Mouse (Mus musculus): ENCODE data around the gene Dync1li1. TPM values are rescaled to one million over a fixed set of nuclear protein-coding genes. Genes with fewer than 3 reads are reported as not detected.

Dync1li1 gene
- polyA plus RNA-seq, 1 experiment: 41.1 TPM

- Histone ChIP-seq H3K79me3 (ENCODE audit: low read depth) (no peaks in the 10 kb centered on the region), H3ac (ENCODE audit: control insufficient read depth, insufficient read length, low read depth) (no peak overlapping the region), H3K4me3 (ENCODE audit: insufficient read depth, poor library complexity, severe bottlenecking) (no peak overlapping the region), H3K27me3 (ENCODE audit: control insufficient read depth, insufficient read depth, insufficient read length) (no peaks in the 10 kb centered on the region), H3K36me3 (ENCODE audit: control insufficient read depth, insufficient read depth) (no peaks in the 10 kb centered on the region), H3K79me2 (ENCODE audit: control insufficient read depth, insufficient read depth) (no peaks in the 10 kb centered on the region)
- TF ChIP-seq FOSL1 (IDR thresholded peaks at IDR 0.05; ENCODE audit: insufficient read depth, low read length, poor library complexity, severe bottlenecking): no peak
- no peak for TF ChIP-seq MAX (IDR thresholded peaks at IDR 0.05)
- no peak for TF ChIP-seq USF1 (IDR thresholded peaks at IDR 0.05; ENCODE audit: low read depth)
- no peak for TF ChIP-seq MYOD1 (IDR thresholded peaks at IDR 0.05; ENCODE audit: control insufficient read depth, insufficient read length, low read depth)
These were observed 8.1 kb upstream of the Dync1li1 start for GRCm38 (mm10) chr9:114680531-114680930.

DNA sequence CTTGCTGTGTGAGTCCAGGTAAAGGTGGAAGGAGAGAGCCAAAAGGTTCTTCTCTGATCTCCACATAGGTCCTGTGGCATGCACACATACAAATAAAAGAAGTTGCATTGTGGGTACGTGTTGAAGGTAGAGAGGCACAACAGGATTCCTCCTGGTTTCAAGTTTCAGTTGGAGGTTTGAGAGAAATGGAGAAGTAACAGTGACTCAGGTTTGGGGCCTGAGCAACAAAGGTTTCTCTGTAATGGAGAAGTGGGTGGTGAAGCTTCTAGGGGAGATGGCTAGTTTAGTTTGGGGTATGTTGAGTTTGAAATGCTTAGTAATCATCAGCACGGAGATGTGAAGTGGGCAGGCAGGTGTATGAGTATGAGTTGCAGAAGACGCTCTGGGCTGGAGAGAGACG is 6.4 kb upstream of the Dync1li1 start:
- no peak overlapping the region for H3K4me3 ChIP-seq (ENCODE audit: insufficient read depth, poor library complexity, severe bottlenecking)
- no peak for TF ChIP-seq CEBPB (IDR thresholded peaks at IDR 0.05; ENCODE audit: low read depth)
- TF ChIP-seq MYOG (IDR thresholded peaks at IDR 0.05; ENCODE audit: control insufficient read depth, extremely low read depth, insufficient read length): no peak
- TF ChIP-seq CTCF (IDR thresholded peaks at IDR 0.05; ENCODE audit: control insufficient read depth, insufficient read depth, insufficient read length): no peak
- TF ChIP-seq MAX (IDR thresholded peaks at IDR 0.05): no peak
- no peak for TF ChIP-seq MYOD1 (IDR thresholded peaks at IDR 0.05; ENCODE audit: control insufficient read depth, insufficient read length, low read depth)
- TF ChIP-seq FOSL1 (IDR thresholded peaks at IDR 0.05; ENCODE audit: insufficient read depth, low read length, poor library complexity, severe bottlenecking): no peak
- H3K36me3 ChIP-seq (ENCODE audit: control insufficient read depth, insufficient read depth): no peaks in the 10 kb centered on the region
- H3ac ChIP-seq (ENCODE audit: control insufficient read depth, insufficient read length, low read depth): no peak overlapping the region
- H3K27me3 ChIP-seq (ENCODE audit: control insufficient read depth, insufficient read depth, insufficient read length): no peaks in the 10 kb centered on the region
- no peaks in the 10 kb centered on the region for H3K79me2 ChIP-seq (ENCODE audit: control insufficient read depth, insufficient read depth)
- no peaks in the 10 kb centered on the region for H3K79me3 ChIP-seq (ENCODE audit: low read depth)

GRCm38 (mm10) chr9:114686245-114686644 is 2.3 kb upstream of the Dync1li1 start:
- no peak overlapping the region for H3K4me3 ChIP-seq (ENCODE audit: insufficient read depth, poor library complexity, severe bottlenecking)
- H3K27me3 ChIP-seq (ENCODE audit: control insufficient read depth, insufficient read depth, insufficient read length): no peaks in the 10 kb centered on the region
- no peak for TF ChIP-seq CEBPB (IDR thresholded peaks at IDR 0.05; ENCODE audit: low read depth)
- TF ChIP-seq USF1 (IDR thresholded peaks at IDR 0.05; ENCODE audit: low read depth): no peak
- no peak for TF ChIP-seq FOSL1 (IDR thresholded peaks at IDR 0.05; ENCODE audit: insufficient read depth, low read length, poor library complexity, severe bottlenecking)
- TF ChIP-seq MAX (IDR thresholded peaks at IDR 0.05): no peak
- TF ChIP-seq MYOG (IDR thresholded peaks at IDR 0.05; ENCODE audit: control insufficient read depth, extremely low read depth, insufficient read length): no peak
- TF ChIP-seq MYOD1 (IDR thresholded peaks at IDR 0.05; ENCODE audit: control insufficient read depth, insufficient read length, low read depth): no peak
- H3K79me2 ChIP-seq (ENCODE audit: control insufficient read depth, insufficient read depth): peaks cover 25% of the 10 kb centered on the region
- H3ac ChIP-seq (ENCODE audit: control insufficient read depth, insufficient read length, low read depth): no peak overlapping the region
- peaks cover 17% of the 10 kb centered on the region for H3K79me3 ChIP-seq (ENCODE audit: low read depth)
- peaks cover 7% of the 10 kb centered on the region for H3K36me3 ChIP-seq (ENCODE audit: control insufficient read depth, insufficient read depth)

DNA sequence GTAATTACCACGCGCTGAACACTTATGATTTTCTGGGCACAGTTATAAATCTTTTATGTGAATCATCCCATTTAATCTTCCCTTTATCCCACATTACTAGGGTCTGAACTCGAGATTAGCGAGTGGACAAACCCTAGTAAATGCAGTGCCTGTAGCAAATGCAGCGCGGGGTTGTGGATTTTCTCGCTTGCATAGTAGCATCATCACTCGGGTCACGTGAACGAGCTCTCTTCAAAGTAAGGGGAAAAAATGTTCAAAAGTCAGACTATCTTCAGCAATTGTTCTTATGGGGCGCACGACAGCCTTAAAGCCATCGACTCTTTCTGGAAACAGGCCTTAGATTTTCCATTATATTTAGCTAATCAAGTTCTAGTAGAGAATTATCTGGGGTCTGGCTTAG is 951 bp upstream of the Dync1li1 start:
- peaks cover 36% of the 10 kb centered on the region for H3K79me2 ChIP-seq (ENCODE audit: control insufficient read depth, insufficient read depth)
- H3K79me3 ChIP-seq (ENCODE audit: low read depth): peaks cover 26% of the 10 kb centered on the region
- H3K4me3 ChIP-seq (ENCODE audit: insufficient read depth, poor library complexity, severe bottlenecking): peak overlapping the region; percentile 6
- H3K36me3 ChIP-seq (ENCODE audit: control insufficient read depth, insufficient read depth): peaks cover 9% of the 10 kb centered on the region
- no peaks in the 10 kb centered on the region for H3K27me3 ChIP-seq (ENCODE audit: control insufficient read depth, insufficient read depth, insufficient read length)
- H3ac ChIP-seq (ENCODE audit: control insufficient read depth, insufficient read length, low read depth): no peak overlapping the region
- TF ChIP-seq MAX (IDR thresholded peaks at IDR 0.05) (no peak), FOSL1 (IDR thresholded peaks at IDR 0.05; ENCODE audit: insufficient read depth, low read length, poor library complexity, severe bottlenecking) (no peak), CTCF (IDR thresholded peaks at IDR 0.05; ENCODE audit: control insufficient read depth, insufficient read depth, insufficient read length) (no peak), CEBPB (IDR thresholded peaks at IDR 0.05; ENCODE audit: low read depth) (no peak), USF1 (IDR thresholded peaks at IDR 0.05; ENCODE audit: low read depth) (no peak), MYOD1 (IDR thresholded peaks at IDR 0.05; ENCODE audit: control insufficient read depth, insufficient read length, low read depth) (no peak), MYOG (IDR thresholded peaks at IDR 0.05; ENCODE audit: control insufficient read depth, extremely low read depth, insufficient read length) (no peak)

- TF ChIP-seq FOSL1 (IDR thresholded peaks at IDR 0.05; ENCODE audit: insufficient read depth, low read length, poor library complexity, severe bottlenecking): no peak
- no peak for TF ChIP-seq CEBPB (IDR thresholded peaks at IDR 0.05; ENCODE audit: low read depth)
- TF ChIP-seq USF1 (IDR thresholded peaks at IDR 0.05; ENCODE audit: low read depth): no peak
- peaks cover 20% of the 10 kb centered on the region for H3K36me3 ChIP-seq (ENCODE audit: control insufficient read depth, insufficient read depth)
- no peaks in the 10 kb centered on the region for H3K27me3 ChIP-seq (ENCODE audit: control insufficient read depth, insufficient read depth, insufficient read length)
These were observed 390 bp downstream of the Dync1li1 start for GRCm38 (mm10) chr9:114688953-114689407.

GRCm38 (mm10) chr9:114690119-114690601 is 1.6 kb downstream of the Dync1li1 start:
- Histone ChIP-seq H3ac (ENCODE audit: control insufficient read depth, insufficient read length, low read depth) (no peak overlapping the region), H3K4me3 (ENCODE audit: insufficient read depth, poor library complexity, severe bottlenecking) (peak overlapping the region; percentile 87), H3K27me3 (ENCODE audit: control insufficient read depth, insufficient read depth, insufficient read length) (no peaks in the 10 kb centered on the region), H3K79me3 (ENCODE audit: low read depth) (peaks cover 36% of the 10 kb centered on the region), H3K36me3 (ENCODE audit: control insufficient read depth, insufficient read depth) (peaks cover 31% of the 10 kb centered on the region), H3K79me2 (ENCODE audit: control insufficient read depth, insufficient read depth) (peaks cover 59% of the 10 kb centered on the region)
- TF ChIP-seq CEBPB (IDR thresholded peaks at IDR 0.05; ENCODE audit: low read depth) (no peak), MYOD1 (IDR thresholded peaks at IDR 0.05; ENCODE audit: control insufficient read depth, insufficient read length, low read depth) (peak; percentile 91), MYOG (IDR thresholded peaks at IDR 0.05; ENCODE audit: control insufficient read depth, extremely low read depth, insufficient read length) (no peak), USF1 (IDR thresholded peaks at IDR 0.05; ENCODE audit: low read depth) (peak; percentile 59), CTCF (IDR thresholded peaks at IDR 0.05; ENCODE audit: control insufficient read depth, insufficient read depth, insufficient read length) (no peak), FOSL1 (IDR thresholded peaks at IDR 0.05; ENCODE audit: insufficient read depth, low read length, poor library complexity, severe bottlenecking) (no peak), MAX (IDR thresholded peaks at IDR 0.05) (peak; percentile 91)

More at GRCm38 (mm10) chr9:114688953-114689407, 390 bp downstream of the Dync1li1 start:
- H3K4me3 ChIP-seq (ENCODE audit: insufficient read depth, poor library complexity, severe bottlenecking): peak overlapping the region; percentile 87
- H3K79me2 ChIP-seq (ENCODE audit: control insufficient read depth, insufficient read depth): peaks cover 48% of the 10 kb centered on the region
- H3K79me3 ChIP-seq (ENCODE audit: low read depth): peaks cover 31% of the 10 kb centered on the region
- peak overlapping the region; percentile 89 for H3ac ChIP-seq (ENCODE audit: control insufficient read depth, insufficient read length, low read depth)

Data from C2C12 (cell line).